Mouse (Mus musculus) liver, postnatal 0 days (tissue): Measurements from ENCODE around the gene Bsg. TPM values are rescaled to one million over a fixed set of nuclear protein-coding genes. Genes with fewer than 3 reads are reported as not detected.

Source experiments
- ATAC-seq: fragments of 200-750 bp; cut with Nextera tagmentation; 2 replicates; pipeline ENCODE4 v1.8.0; 2017; ENCODE audit warnings: mild to moderate bottlenecking, moderate library complexity
- DNase-seq: peaks from one replicate; pipeline ENCODE4 v3.0.0-alpha.2; 2016
- H3K27ac ChIP-seq: fragments of 300-500 bp; sonication (generic); 2 replicates; pipeline ENCODE4 v1.5.1; 2014; ENCODE audit warnings: antibody characterized with exemption, moderate library complexity, mild to moderate bottlenecking, low read depth
- H3K27me3 ChIP-seq: fragments of 300-500 bp; sonication (generic); 2 replicates; pipeline ENCODE4 v1.6.1; 2014; ENCODE audit warnings: low read length, control low read depth, mixed read lengths; ENCODE audit not compliant: insufficient read depth
- H3K36me3 ChIP-seq: fragments of 300-500 bp; sonication (generic); replicated peaks from 2 replicates; pipeline ENCODE4 v1.6.1; 2014; ENCODE audit warnings: mild to moderate bottlenecking, control low read depth, low read length, moderate library complexity, mixed read lengths; ENCODE audit not compliant: insufficient read depth
- H3K4me1 ChIP-seq: fragments of 300-500 bp; sonication (generic); 2 replicates; pipeline ENCODE4 v1.6.1; 2014; ENCODE audit warnings: antibody characterized with exemption, mild to moderate bottlenecking, control low read depth; ENCODE audit not compliant: insufficient read depth
- H3K4me2 ChIP-seq: fragments of 300-500 bp; sonication (generic); 2 replicates; pipeline ENCODE4 v1.6.1; 2014; ENCODE audit warnings: low read depth, mild to moderate bottlenecking, low read length, moderate library complexity, mixed read lengths
- H3K4me3 ChIP-seq: fragments of 300-500 bp; sonication (generic); 2 replicates; pipeline ENCODE4 v1.5.1; 2014; ENCODE audit warnings: low read depth, low read length
- H3K9ac ChIP-seq: fragments of 300-500 bp; sonication (generic); replicated peaks from 2 replicates; pipeline ENCODE4 v1.6.1; 2014; ENCODE audit warnings: mild to moderate bottlenecking, moderate library complexity
- H3K9me3 ChIP-seq: fragments of 300-500 bp; sonication (generic); 2 replicates; pipeline ENCODE4 v1.6.1; 2016; ENCODE audit warnings: mild to moderate bottlenecking, control low read depth, low read length, mixed read lengths
- CTCF ChIP-seq: sonication (generic); IDR thresholded peaks from 2 replicates; pipeline ENCODE4 v1.5.1; 2016; ENCODE audit warnings: antibody characterized with exemption, low read depth
- EP300 ChIP-seq: IDR thresholded peaks from 2 replicates; pipeline ENCODE4 v1.6.1; 2016; ENCODE audit warnings: antibody characterized with exemption, low read depth, mild to moderate bottlenecking
- WGBS: fragments of 180-500 bp; shearing (Covaris S2); extraction: QIAGEN DNeasy Blood & Tissue Kit; methylation state at CpG from one replicate; pipeline ENCODE4 v1.1.7; 2014; ENCODE audit not compliant: insufficient replicate concordance; 5-methylcytosine and 5-hydroxymethylcytosine counted together
- polyA plus RNA-seq: library from polyadenylated mRNA; unstranded; fragments of >200 nt; fragmentation: Nextera tagmentation; extraction: Ambion mirVana; gene quantifications from 2 replicates; pipeline ENCODE4 v1.2.1, GENCODE M21; 2015

Bsg gene
- polyA plus RNA-seq, 1 experiment from 2014 or later, result 1,075 TPM

DNA sequence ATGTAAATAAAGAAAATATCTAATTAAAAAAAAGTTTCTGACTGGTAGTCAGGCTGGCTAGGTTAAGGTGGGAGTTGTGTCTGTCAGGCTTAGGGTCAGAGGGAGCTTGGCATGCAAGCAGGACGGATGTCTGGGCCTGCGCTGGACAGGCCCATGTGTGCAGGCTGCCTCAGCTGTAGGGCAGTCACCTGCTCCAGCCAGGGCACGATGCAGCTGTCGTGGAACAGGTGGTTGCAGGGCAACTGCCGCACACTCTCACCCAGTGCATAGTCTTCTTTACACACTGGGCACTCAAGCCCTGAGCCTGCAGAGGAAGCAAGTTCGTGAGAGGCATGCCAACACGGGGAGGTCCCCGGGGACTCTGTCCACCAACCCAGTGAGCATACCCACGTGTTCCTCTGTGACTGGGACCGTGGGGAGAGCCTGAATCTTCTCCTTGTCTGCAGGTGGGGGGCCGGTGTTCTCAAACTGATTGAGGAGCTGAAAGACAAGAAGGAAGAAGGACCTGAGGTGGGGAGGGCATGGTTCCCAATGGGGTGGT is 56.4 kb downstream of the Bsg start:
- no peak for DNase-seq

More for the DNA sequence above, 56.4 kb downstream of the Bsg start:
- TF ChIP-seq EP300 (no peak), CTCF (no peak)
- Histone ChIP-seq H3K4me3 (no peak overlapping the region), H3K4me1 (peaks cover 16% of the 10 kb centered on the region), H3K9me3 (no peaks in the 10 kb centered on the region), H3K27me3 (no peaks in the 10 kb centered on the region), H3K9ac (no peak overlapping the region), H3K27ac (no peak overlapping the region), H3K36me3 (peaks cover 40% of the 10 kb centered on the region), H3K4me2 (no peak overlapping the region)
- no peak for ATAC-seq
- WGBS, result 87% methylated on average over 11 of the region's 11 CpGs

Other genes starting within 250 kb of the Bsg start
- not detected in 2 replicates for gene Vmn2r83, start 235.8 kb upstream of the Bsg start, polyA plus RNA-seq
- gene Plpp2, start 170.7 kb upstream of the Bsg start, polyA plus RNA-seq, result 32.7 and 38.8 TPM in 2 replicates
- 8.6 and 9.0 TPM in 2 replicates for gene Mier2, start 149.3 kb upstream of the Bsg start, polyA plus RNA-seq
- not detected in 2 replicates for gene Theg, start 117.2 kb upstream of the Bsg start, polyA plus RNA-seq
- gene C2cd4c, start 90.5 kb upstream of the Bsg start, polyA plus RNA-seq, result not detected in 2 replicates
- gene Shc2, start 66.6 kb upstream of the Bsg start, polyA plus RNA-seq, result 0.05 and 0.07 TPM in 2 replicates
- not detected in 2 replicates for gene Odf3l2, start 58.8 kb upstream of the Bsg start, polyA plus RNA-seq
- 0.12 and 0.19 TPM in 2 replicates for gene Madcam1, start 39.9 kb upstream of the Bsg start, polyA plus RNA-seq
- 24.9 and 25.8 TPM in 2 replicates for gene Tpgs1, start 35.1 kb upstream of the Bsg start, polyA plus RNA-seq
- gene Cdc34, start 22.3 kb upstream of the Bsg start, polyA plus RNA-seq, result 77.6 and 80.1 TPM in 2 replicates
- 0.09 and 0.13 TPM in 2 replicates for gene Gzmm, start 15.5 kb upstream of the Bsg start, polyA plus RNA-seq
- gene Hcn2, start 12.1 kb downstream of the Bsg start, polyA plus RNA-seq, result 0.04 and 0.06 TPM in 2 replicates
- 9.9 and 12.6 TPM in 2 replicates for gene Polrmt, start 42.1 kb downstream of the Bsg start, polyA plus RNA-seq
- not detected in 2 replicates for gene Fgf22, start 50.6 kb downstream of the Bsg start, polyA plus RNA-seq
- gene Rnf126, start 62.5 kb downstream of the Bsg start, polyA plus RNA-seq, result 28.2 and 34.1 TPM in 2 replicates
- gene Fstl3, start 72.8 kb downstream of the Bsg start, polyA plus RNA-seq, result 0.36 and 0.63 TPM in 2 replicates
- gene Prss57, start 86.5 kb downstream of the Bsg start, polyA plus RNA-seq, result 5.0 and 7.2 TPM in 2 replicates
- gene Palm, start 89.1 kb downstream of the Bsg start, polyA plus RNA-seq, result 7.9 and 9.2 TPM in 2 replicates
- gene Misp, start 116.5 kb downstream of the Bsg start, polyA plus RNA-seq, result 1.00 and 1.3 TPM in 2 replicates
- 55.4 and 59.1 TPM in 2 replicates for gene Ptbp1, start 149.9 kb downstream of the Bsg start, polyA plus RNA-seq
- gene Prtn3, start 170.0 kb downstream of the Bsg start, polyA plus RNA-seq, result 123 and 127 TPM in 2 replicates
- gene Plppr3, start 170.1 kb downstream of the Bsg start, polyA plus RNA-seq, result 2.9 and 4.9 TPM in 2 replicates
- gene Elane, start 181.8 kb downstream of the Bsg start, polyA plus RNA-seq, result 180 and 207 TPM in 2 replicates
- not detected in 2 replicates for gene Cfd, start 186.4 kb downstream of the Bsg start, polyA plus RNA-seq
- gene Med16, start 204.4 kb downstream of the Bsg start, polyA plus RNA-seq, result 13.5 and 14.3 TPM in 2 replicates
- gene Gm26602, start 206.4 kb downstream of the Bsg start, polyA plus RNA-seq, result 4.6 TPM in 1 of 2 replicates, not detected in the other
- 0.18 and 0.34 TPM in 2 replicates for gene Kiss1r, start 212.5 kb downstream of the Bsg start, polyA plus RNA-seq
- 47.3 and 51.7 TPM in 2 replicates for gene R3hdm4, start 216.7 kb downstream of the Bsg start, polyA plus RNA-seq
- 4.5 and 5.5 TPM in 2 replicates for gene Arid3a, start 222.6 kb downstream of the Bsg start, polyA plus RNA-seq